Mouse (Mus musculus) megakaryocyte, embryonic 14.5 days (primary cell): ENCODE measurements around the gene Gm45837.

Experiments
- FLI1 ChIP-seq: IDR thresholded peaks from 2 replicates; pipeline ENCODE4 v1.6.1; 2012; ENCODE audit warnings: low read length, inconsistent platforms, mixed read lengths
- GATA1 ChIP-seq: IDR thresholded peaks from 3 replicates; pipeline ENCODE4 v1.6.1; 2012; ENCODE audit warnings: mixed read lengths, low read length, inconsistent platforms, borderline replicate concordance

- TF ChIP-seq GATA1 (no peak), FLI1 (no peak)
Measured at GRCm38 (mm10) chr7:101415512-101416100, 4.9 kb downstream of the Gm45837 start.
